Mouse (Mus musculus) erythroblast, embryonic 14.5 days (primary cell): ENCODE measurements around the gene Tfpi.

Experiments used
- GATA1 ChIP-seq: IDR thresholded peaks from 2 replicates; pipeline ENCODE4 v1.6.1; 2012; ENCODE audit warnings: low read length, inconsistent platforms, mixed read lengths
- TAL1 ChIP-seq: IDR thresholded peaks from 3 replicates; pipeline ENCODE4 v1.6.1; 2012; ENCODE audit warnings: low read length, inconsistent platforms, mixed read lengths

DNA sequence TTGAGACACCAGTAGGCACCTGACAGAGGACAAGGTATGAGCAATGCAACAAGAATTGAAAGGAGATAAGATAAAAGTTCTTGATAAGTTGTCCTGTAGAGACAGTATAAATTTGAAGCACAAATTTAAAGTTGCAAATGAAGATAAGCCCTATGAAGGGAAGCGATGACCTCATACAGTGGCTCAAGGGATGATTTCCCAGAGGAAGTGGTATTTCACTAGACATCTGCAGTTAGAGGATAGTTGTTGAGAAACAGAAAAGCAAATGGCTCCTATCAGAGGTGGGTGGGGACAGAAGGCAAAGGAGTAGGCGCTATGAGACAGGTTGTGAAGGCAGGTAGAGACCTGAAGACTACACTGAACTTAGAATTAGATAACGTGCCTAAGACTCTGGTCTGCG, 83.3 kb downstream of the Tfpi start:
- TF ChIP-seq GATA1 (no peak), TAL1 (no peak)
